Mouse (Mus musculus): ENCODE results near the gene Ecel1. TPM values are rescaled to one million over a fixed set of nuclear protein-coding genes. Genes with fewer than 3 reads are reported as not detected.

Gene Ecel1
- total and polyA plus RNA-seq, 2 experiments = not detected

DNA sequence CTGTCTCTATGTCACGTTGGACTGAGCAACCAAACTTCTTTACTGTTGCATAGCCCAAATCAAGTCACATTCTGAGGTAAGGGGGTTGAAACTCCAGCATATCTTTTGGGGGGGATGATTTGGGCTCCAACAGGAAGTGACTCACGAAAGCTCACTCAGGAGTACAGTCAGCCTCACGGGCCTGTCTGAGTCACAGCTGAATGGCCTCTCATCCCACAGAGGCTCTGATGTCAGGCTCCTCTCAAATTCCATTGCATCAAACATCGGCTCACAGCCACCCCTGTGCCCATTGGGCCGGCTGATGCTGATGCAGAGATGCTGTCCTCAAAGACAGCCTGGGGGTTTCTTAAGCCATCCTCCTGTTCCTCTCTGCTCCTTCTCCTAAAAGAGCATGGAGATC lies 24.6 kb upstream of the Ecel1 start:
- H3K27me3 ChIP-seq (ENCODE audit: control insufficient read depth, insufficient read depth, low read length) = peaks cover 5% of the 10 kb centered on the region; the same call in 1 of the 2 replicates
- WGBS = 53% methylated on average over 5 of the region's 5 CpGs

GRCm38 (mm10) chr1:87175852-87176292 lies 19.6 kb upstream of the Ecel1 start:
- H3K36me3 ChIP-seq (ENCODE audit: control insufficient read depth, insufficient read depth, low read length) = no peaks in the 10 kb centered on the region
- DNase-seq (ENCODE audit: extremely low read depth, low read depth, low spot score) = no peak
- H3K27ac ChIP-seq (replicated peaks; ENCODE audit: insufficient read depth, low read depth, low read length) = no peak overlapping the region
- no peaks in the 10 kb centered on the region for H3K79me2 ChIP-seq (ENCODE audit: control insufficient read depth, insufficient read depth, low read length)
- H3K9ac ChIP-seq (ENCODE audit: low read depth, low read length) = no peak overlapping the region
- H3K27me3 ChIP-seq (ENCODE audit: control insufficient read depth, insufficient read depth, low read length) = no peaks in the 10 kb centered on the region
- no peak overlapping the region for H3K4me3 ChIP-seq (ENCODE audit: insufficient read depth, low read depth, low read length)
- WGBS = 62% methylated on average over 11 of the region's 11 CpGs
- TF ChIP-seq CTCF (IDR thresholded peaks at IDR 0.05; ENCODE audit: low read depth, low read length) (no peak), POLR2A (IDR thresholded peaks at IDR 0.05; ENCODE audit: extremely low read depth, insufficient read depth, low read length) (no peak)
- no peaks in the 10 kb centered on the region for H3K4me1 ChIP-seq (ENCODE audit: control insufficient read depth, insufficient read depth, low read length)

More for the DNA sequence above, 24.6 kb upstream of the Ecel1 start:
- H3K27ac ChIP-seq (replicated peaks; ENCODE audit: insufficient read depth, low read depth, low read length) = no peak overlapping the region
- H3K36me3 ChIP-seq (ENCODE audit: control insufficient read depth, insufficient read depth, low read length) = no peaks in the 10 kb centered on the region
- TF ChIP-seq POLR2A (IDR thresholded peaks at IDR 0.05; ENCODE audit: extremely low read depth, insufficient read depth, low read length) = no peak
- no peak for TF ChIP-seq CTCF (IDR thresholded peaks at IDR 0.05; ENCODE audit: low read depth, low read length)
- no peak overlapping the region for H3K9ac ChIP-seq (ENCODE audit: low read depth, low read length)
- DNase-seq (ENCODE audit: extremely low read depth, low read depth, low spot score) = no peak
- H3K4me1 ChIP-seq (ENCODE audit: control insufficient read depth, insufficient read depth, low read length) = no peaks in the 10 kb centered on the region
- H3K4me3 ChIP-seq (ENCODE audit: insufficient read depth, low read depth, low read length) = no peak overlapping the region
- no peaks in the 10 kb centered on the region for H3K79me2 ChIP-seq (ENCODE audit: control insufficient read depth, insufficient read depth, low read length)

DNA sequence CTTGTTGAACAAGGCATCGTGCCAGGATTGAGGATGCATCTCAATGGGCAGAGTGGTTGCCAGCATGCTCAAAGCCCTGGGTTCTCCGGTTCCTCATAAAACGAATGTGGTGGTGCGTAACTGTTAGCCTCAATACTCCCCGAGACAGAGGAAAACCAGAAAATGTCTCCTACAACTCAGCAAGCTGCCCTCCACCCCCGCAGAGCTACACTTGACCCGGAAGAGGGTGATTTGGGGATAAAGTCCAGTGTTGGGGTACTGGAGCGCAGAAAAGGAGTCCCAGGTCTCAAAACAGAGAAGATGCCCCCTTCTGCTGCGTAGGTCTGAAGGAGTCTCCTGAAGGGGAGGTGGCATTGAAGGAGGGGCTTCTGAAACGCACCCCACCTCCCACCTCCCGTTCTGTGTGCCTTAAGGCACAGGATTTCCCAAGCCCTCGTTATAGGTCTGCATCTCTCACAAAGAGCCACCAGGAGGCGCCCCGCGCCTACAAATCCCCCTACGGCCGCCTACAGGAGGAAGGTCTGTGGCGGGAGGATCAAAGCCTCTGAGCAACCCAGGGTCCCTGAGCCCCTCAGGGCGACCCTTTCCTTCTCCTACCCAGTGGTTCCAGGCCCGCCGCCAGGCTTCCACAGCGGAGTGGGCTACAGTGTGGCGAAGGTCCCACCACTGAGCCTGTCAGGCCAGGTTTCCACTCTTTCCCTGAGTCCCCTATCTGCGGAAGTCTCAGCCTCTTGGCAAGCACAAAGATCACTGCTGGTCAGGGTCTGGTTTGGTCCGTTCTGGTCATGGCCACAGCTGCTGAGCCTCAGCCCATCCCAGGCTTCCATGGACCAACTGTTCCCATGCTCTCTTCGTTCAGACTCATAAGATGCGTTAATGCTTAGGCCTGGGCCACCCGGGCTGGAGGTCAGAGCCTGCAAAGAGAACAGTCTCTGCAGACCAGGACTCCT lies 18.0 kb upstream of the Ecel1 start:
- DNase-seq (ENCODE audit: extremely low read depth, low read depth, low spot score) = peak; percentile 40
- Histone ChIP-seq H3K27ac (replicated peaks; ENCODE audit: insufficient read depth, low read depth, low read length) (no peak overlapping the region), H3K79me2 (ENCODE audit: control insufficient read depth, insufficient read depth, low read length) (no peaks in the 10 kb centered on the region), H3K36me3 (ENCODE audit: control insufficient read depth, insufficient read depth, low read length) (no peaks in the 10 kb centered on the region), H3K4me1 (ENCODE audit: control insufficient read depth, insufficient read depth, low read length) (no peaks in the 10 kb centered on the region), H3K4me3 (ENCODE audit: insufficient read depth, low read depth, low read length) (no peak overlapping the region), H3K27me3 (ENCODE audit: control insufficient read depth, insufficient read depth, low read length) (no peaks in the 10 kb centered on the region), H3K9ac (ENCODE audit: low read depth, low read length) (no peak overlapping the region)
- TF ChIP-seq CTCF (IDR thresholded peaks at IDR 0.05; ENCODE audit: low read depth, low read length) (peak; percentile 81), POLR2A (IDR thresholded peaks at IDR 0.05; ENCODE audit: extremely low read depth, insufficient read depth, low read length) (no peak)
- WGBS = 29% methylated on average over 28 of the region's 28 CpGs

DNA sequence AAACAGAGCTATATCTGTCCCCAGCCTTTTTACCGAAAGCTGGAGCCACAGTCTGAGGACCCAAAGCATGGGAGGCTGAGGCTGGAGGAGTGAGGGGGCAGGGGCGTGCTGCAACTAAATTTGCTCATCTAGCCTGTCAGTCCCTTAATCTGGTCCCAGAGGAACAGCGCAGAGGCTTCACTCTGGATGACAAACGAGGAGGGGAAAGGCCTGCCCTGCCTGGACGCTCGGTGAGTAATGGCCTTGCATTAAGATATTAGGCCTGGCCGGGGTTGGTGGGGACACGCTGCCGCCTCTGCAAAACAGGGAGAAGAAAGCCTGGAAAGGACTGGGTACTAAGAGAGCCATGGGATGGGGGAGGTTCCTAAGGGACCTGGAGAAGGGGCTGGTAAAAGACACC lies 16.0 kb upstream of the Ecel1 start:
- TF ChIP-seq CTCF (IDR thresholded peaks at IDR 0.05; ENCODE audit: low read depth, low read length) (no peak), POLR2A (IDR thresholded peaks at IDR 0.05; ENCODE audit: extremely low read depth, insufficient read depth, low read length) (no peak)
- no peaks in the 10 kb centered on the region for H3K79me2 ChIP-seq (ENCODE audit: control insufficient read depth, insufficient read depth, low read length)
- no peak overlapping the region for H3K9ac ChIP-seq (ENCODE audit: low read depth, low read length)
- no peaks in the 10 kb centered on the region for H3K4me1 ChIP-seq (ENCODE audit: control insufficient read depth, insufficient read depth, low read length)
- no peak overlapping the region for H3K27ac ChIP-seq (replicated peaks; ENCODE audit: insufficient read depth, low read depth, low read length)
- WGBS = 81% methylated on average over 9 of the region's 9 CpGs
- no peak overlapping the region for H3K4me3 ChIP-seq (ENCODE audit: insufficient read depth, low read depth, low read length)
- no peaks in the 10 kb centered on the region for H3K27me3 ChIP-seq (ENCODE audit: control insufficient read depth, insufficient read depth, low read length)
- no peak for DNase-seq (ENCODE audit: extremely low read depth, low read depth, low spot score)
- H3K36me3 ChIP-seq (ENCODE audit: control insufficient read depth, insufficient read depth, low read length) = no peaks in the 10 kb centered on the region

GRCm38 (mm10) chr1:87171312-87171711 lies 15.0 kb upstream of the Ecel1 start:
- WGBS = 90% methylated on average over 1 of the region's 1 CpGs
- TF ChIP-seq CTCF (IDR thresholded peaks at IDR 0.05; ENCODE audit: low read depth, low read length) (no peak), POLR2A (IDR thresholded peaks at IDR 0.05; ENCODE audit: extremely low read depth, insufficient read depth, low read length) (no peak)
- H3K36me3 ChIP-seq (ENCODE audit: control insufficient read depth, insufficient read depth, low read length) = no peaks in the 10 kb centered on the region
- DNase-seq (ENCODE audit: extremely low read depth, low read depth, low spot score) = no peak
- no peaks in the 10 kb centered on the region for H3K27me3 ChIP-seq (ENCODE audit: control insufficient read depth, insufficient read depth, low read length)
- no peak overlapping the region for H3K9ac ChIP-seq (ENCODE audit: low read depth, low read length)
- no peaks in the 10 kb centered on the region for H3K4me1 ChIP-seq (ENCODE audit: control insufficient read depth, insufficient read depth, low read length)
- no peak overlapping the region for H3K4me3 ChIP-seq (ENCODE audit: insufficient read depth, low read depth, low read length)
- H3K27ac ChIP-seq (replicated peaks; ENCODE audit: insufficient read depth, low read depth, low read length) = no peak overlapping the region
- no peaks in the 10 kb centered on the region for H3K79me2 ChIP-seq (ENCODE audit: control insufficient read depth, insufficient read depth, low read length)

GRCm38 (mm10) chr1:87170458-87170857 lies 14.1 kb upstream of the Ecel1 start:
- DNase-seq (ENCODE audit: extremely low read depth, low read depth, low spot score) = no peak
- H3K27me3 ChIP-seq (ENCODE audit: control insufficient read depth, insufficient read depth, low read length) = no peaks in the 10 kb centered on the region
- 17% methylated on average over 19 of the region's 19 CpGs for WGBS
- no peak for TF ChIP-seq CTCF (IDR thresholded peaks at IDR 0.05; ENCODE audit: low read depth, low read length)
- TF ChIP-seq POLR2A (IDR thresholded peaks at IDR 0.05; ENCODE audit: extremely low read depth, insufficient read depth, low read length) = no peak
- H3K27ac ChIP-seq (replicated peaks; ENCODE audit: insufficient read depth, low read depth, low read length) = no peak overlapping the region
- H3K36me3 ChIP-seq (ENCODE audit: control insufficient read depth, insufficient read depth, low read length) = no peaks in the 10 kb centered on the region
- H3K9ac ChIP-seq (ENCODE audit: low read depth, low read length) = no peak overlapping the region
- no peaks in the 10 kb centered on the region for H3K79me2 ChIP-seq (ENCODE audit: control insufficient read depth, insufficient read depth, low read length)
- H3K4me3 ChIP-seq (ENCODE audit: insufficient read depth, low read depth, low read length) = no peak overlapping the region
- H3K4me1 ChIP-seq (ENCODE audit: control insufficient read depth, insufficient read depth, low read length) = no peaks in the 10 kb centered on the region

Measured in liver, adult 2 months (tissue).